Mouse (Mus musculus) layer of hippocampus, adult 8-10 months (tissue): ENCODE measurements around the gene Adra1b. TPM values are rescaled to one million over a fixed set of nuclear protein-coding genes. Genes with fewer than 3 reads are reported as not detected.

ENCODE experiments used
- DNase-seq, 2 experiments: peaks; one replicate each; pipeline ENCODE4 v3.0.0; 2022; ENCODE audit warnings: low spot score in 2 of 2
- total RNA-seq, 4 experiments: library from RNA; stranded (reverse); gene quantifications; 2 replicates each; pipeline ENCODE4 v1.2.4; 2022

Adra1b gene
- 1 to 10 TPM; 3.8 to 4.4 (median 3.9) TPM for total RNA-seq

DNA sequence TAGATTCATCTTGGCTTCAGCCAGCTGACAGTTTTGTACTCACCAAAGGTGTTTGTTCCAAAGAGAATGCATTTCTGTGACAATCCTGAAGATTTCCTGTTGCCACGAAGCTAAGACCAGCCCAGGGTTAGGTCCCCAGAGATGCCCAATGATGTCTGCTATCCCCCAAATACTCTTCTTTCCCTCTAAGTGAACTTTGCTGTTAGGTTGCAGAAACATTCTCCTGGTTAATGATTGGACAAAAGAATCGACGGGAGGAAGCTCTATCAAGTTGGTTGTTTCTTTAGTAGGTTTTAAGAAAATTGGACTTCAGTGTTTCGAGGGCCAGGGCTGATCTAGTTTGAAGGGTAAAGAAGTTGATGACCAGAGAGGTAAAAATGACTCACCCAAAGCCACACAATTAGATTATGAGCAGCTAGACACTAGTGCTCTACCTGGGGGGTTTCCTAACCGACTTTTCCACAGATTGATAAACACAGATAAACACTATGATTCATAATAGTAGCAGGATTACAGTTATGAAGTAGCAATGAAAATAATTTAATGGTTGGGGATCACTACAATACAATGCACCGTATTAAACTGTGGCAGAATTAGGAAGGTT lies at the start of gene Adra1b:
TSS of gene Adra1b (minus strand) at position 160 of the 604 bp plus-strand sequence.
- DNase-seq = no peak

DNA sequence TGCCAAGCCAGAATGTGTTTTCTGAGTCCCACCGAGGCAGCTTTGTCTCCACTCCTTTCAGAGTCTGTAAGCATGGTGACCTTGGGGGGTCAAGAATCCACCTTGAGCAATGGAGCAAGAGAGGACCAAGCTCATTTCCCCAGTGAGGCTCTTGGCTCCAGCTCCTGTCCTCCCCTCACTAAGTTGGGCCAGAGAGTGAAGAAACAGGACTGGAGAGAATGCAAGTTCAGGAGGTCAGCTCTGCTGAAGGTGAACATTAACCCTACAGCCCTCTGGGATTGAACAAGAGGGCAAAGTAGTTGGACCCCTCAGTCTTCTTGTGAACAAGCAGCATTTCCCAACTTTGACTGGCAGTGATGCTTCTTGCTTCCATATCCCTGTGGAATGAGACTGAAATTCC lies 49.3 kb upstream of the Adra1b start:
- no peak for DNase-seq

DNA sequence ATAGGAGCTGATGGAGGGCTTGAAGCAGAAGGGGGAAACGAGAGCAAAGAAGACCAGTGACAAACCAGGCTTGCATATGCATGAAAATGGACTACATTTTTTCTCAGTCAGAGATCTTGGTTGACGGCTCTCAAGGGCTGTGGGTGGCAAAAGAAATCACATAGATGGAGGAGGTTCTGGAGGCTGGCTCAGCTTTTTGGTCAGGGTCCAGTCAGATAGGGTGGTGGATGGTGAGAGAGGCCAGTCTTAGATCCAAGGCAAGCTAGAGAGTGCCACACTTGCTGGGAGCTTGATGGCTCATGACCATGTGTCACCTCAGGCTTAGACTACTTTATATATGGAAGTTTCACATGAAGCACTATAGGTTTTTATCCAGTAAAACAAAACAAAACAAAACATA lies 42.8 kb upstream of the Adra1b start:
- DNase-seq = no peak

DNA sequence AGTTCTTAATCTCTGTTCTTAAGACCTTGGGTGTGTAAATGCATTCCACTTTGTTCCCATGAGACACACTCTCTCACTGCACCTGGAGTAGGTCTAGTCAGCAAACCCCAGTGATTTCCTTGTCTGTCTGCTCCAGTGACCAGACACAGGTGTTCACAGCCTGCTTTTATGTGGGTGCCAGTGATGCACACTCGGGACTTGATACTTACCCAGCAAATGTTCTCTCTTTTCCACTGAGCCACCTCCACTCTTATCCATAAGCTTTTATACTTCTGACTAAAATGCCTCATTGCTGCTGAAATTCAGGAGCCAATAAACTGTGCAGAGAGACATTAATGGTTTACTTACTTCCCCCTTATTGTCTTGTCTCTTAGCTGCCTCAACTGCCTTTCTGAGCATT lies 42.2 kb upstream of the Adra1b start:
- no peak for DNase-seq

DNA sequence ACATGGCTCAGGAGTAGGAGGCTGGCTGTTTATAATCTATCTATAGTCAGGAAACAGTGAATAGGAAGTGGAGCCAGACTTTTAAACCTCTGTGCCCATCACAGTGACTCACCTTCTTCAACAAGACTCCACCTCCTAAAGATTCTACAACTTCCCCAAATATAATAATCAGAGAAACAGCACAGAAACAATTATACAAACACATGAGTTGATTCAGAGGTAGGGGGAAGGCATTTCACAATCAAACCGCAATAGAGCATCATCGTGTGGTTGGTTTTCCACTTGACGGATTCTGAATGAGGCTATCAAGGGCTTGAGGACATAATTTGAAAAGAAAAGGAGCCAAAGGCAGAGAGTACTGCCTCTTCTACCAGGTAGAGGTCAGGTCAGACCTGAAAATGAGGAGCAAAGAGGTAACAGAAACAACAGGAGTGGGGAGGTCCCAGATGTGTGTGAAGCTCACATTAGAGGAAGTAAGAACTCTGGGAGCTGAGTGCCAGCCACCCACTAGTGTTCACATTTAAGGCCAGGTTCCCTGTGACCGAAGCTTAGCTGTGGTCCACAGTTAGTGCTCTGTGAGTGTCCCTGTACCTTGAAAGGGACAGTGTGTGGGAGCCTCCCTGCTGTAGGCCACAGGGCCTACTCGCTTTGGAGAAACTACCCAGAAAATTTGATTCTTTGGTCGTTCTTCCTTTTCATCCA lies 39.6 kb upstream of the Adra1b start:
- no peak for DNase-seq

DNA sequence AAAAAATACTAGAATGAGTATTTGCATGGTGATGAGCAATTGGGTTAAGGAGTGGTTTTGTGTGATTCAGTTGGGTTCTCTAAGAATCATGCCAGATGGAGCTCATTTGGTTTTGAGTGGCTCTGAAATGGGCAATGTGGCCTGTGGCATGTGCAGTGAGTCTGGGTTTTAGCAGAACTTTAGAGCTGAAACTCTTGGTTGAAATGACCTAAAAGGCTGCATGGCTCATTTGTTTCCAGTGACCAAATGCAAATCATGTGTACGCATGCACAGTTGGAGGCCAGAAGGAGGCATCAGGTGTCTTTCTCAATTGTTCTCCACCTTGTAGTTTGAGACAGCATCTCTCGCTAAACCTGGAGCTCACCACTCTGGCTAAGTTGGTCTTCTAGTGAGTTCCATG lies 35.0 kb upstream of the Adra1b start:
- DNase-seq = no peak

DNA sequence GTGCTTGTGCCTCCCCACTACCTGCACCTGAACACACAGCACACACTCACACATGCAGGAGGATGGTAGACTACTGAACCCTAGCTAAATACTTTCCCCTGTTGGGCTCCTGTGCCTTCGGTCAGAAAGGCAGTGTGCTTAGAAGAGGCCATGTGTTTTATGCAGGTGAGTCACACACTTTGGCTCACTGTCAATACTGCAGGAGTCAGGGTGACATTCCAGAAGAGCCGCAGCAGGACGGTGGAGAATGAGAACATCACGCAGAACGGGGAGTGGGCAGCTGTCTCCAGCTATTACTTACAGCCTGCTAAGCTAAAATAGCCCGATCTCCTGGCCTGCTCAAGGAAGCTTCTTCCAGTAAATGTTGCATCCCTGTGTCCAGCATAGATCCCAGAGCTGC lies 32.5 kb upstream of the Adra1b start:
- no peak for DNase-seq

DNA sequence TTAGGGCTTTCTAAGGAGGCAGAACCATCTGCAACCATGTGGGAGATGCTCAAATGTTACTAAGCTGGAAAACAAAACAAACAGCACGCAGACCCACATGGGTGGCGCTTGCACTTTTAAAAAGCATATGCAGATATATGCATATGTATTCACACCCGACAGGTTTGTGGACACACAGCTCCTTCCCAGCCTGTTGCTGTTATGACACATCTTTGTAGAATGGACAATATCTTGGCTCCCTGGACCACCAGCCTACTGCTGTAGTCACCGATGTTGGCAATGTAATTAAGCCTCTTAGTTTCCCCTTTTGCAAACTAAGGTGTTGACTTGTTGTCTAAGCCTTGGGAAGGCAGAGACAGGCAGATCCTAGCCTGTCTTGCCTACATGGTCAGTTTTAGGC lies 32.0 kb upstream of the Adra1b start:
- DNase-seq = no peak

DNA sequence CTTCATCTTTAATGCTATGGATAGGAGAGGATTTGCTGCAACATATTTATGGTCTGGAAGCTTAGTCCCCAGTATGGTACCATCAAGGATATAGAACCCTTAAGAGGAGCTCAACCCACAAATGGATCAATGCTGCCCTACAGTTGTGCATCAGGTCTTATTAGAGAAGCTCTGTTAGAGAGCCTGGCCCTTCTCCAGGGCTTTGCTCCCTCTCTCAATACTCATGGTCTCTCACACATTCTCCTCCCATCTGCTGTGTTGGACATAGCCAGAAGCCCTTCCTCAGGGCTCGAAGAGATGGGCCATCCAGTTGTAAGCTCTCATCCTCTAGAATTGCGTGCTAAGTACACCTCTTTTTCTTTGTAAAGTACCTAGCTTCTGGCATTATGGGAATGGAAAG lies 29.2 kb upstream of the Adra1b start:
- DNase-seq = no peak

DNA sequence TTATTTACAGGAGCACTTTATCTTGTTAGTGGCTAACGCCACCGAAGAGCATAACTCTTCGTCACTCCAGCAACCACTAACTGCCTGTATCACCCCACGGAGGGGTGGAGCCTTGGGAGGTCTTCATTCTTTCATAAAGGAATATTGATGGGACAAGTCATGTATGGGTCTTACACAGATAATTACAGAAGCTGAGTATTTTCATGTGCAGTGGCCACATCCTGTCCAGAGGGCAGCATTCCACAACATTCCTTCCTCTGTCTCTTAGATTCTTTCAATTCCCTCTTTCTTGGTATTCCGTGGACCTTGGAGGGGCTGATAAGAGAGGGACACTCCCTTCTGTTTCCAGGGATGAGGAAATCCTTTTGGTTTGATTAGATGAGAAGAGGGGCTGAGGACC lies 28.7 kb upstream of the Adra1b start:
- no peak for DNase-seq

DNA sequence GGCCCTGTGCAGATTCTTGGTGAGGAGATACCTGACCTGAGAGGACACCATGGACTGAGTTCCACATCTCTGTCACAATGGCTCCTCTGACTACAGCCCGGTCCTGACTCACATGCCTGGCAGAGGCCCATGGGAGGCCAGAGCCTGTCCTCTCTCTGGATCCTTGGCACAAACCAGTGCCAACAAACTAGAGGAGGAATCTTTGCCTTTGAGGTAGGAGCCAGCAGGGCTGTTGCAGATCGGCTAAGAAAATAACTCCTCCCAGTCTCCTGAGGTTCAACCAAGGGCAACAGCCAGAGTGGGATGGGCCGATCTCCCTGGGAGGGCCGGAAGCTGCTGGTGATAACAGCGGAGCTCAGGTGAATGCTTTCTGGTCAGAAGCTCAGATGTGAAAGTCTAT lies 28.2 kb upstream of the Adra1b start:
- DNase-seq = no peak

DNA sequence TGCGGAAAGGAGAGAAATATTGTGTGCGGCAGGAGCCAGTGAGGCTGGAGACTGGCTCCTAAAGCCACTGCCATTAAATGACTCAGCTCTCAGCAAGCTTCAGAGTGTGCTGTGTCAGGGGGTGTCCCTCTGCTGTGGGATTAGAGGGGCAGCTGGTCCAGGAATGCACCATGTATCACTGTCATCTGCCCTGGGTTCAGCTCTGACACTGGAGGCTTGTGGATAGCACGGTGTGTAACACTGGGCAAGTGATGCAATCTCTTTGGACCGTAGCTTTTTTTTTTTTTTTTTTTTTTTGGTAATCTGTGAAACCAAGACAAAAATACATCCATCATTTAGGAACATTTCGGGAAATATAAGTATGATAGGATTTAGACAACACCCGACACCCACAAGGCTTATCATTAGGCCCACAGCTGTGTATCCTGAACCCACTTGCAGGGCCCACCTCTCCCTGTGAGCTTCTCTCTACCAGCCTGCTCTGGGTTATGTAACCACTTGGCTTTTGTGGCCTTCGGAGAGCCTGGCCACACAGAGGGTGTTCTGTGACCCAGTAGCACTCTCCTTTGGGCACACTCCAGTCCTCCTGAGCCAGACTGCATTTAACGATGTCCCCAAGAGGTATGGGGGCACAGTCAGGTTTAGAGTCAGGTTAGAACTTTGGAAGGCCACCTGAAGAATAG lies 26.3 kb upstream of the Adra1b start:
- no peak for DNase-seq

DNA sequence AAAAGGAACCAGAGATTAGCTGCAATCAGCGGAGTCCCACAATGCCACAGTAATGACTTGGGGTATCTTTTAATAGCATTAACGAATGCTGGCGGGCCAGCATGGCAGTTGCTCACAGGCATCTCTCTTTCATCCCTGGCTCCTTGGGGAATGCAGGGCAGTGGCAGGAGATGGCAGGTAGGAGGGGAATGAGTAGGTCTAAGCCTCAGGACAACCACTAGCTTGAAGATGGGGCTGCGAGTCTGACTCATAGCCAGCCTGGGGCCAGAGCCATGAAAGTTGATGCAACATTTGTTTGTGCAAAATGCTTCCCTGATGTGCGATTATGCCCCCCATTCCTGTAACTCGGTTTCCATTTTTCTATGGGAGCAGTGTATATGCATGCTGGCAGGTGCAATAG lies 25.2 kb upstream of the Adra1b start:
- DNase-seq = no peak

DNA sequence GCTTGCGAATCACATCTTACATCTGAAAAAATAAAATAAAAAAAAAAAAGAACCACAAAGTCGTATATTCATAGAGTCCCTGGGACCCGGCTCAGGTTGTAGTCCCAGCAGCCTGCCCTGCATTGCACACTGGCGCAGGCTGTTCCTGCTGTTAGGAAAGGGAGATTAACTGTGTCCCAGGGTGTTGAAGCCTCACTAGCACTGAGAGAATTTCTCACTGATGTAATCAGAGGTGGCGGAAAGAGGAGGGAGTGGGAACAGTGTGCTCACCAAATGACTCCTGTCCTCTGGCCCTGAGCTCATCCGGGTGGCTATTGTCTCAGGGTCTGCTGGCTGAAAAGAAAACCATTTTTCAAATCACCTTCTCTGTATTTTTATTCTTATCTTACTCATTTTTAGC lies 24.6 kb upstream of the Adra1b start:
- no peak for DNase-seq

DNA sequence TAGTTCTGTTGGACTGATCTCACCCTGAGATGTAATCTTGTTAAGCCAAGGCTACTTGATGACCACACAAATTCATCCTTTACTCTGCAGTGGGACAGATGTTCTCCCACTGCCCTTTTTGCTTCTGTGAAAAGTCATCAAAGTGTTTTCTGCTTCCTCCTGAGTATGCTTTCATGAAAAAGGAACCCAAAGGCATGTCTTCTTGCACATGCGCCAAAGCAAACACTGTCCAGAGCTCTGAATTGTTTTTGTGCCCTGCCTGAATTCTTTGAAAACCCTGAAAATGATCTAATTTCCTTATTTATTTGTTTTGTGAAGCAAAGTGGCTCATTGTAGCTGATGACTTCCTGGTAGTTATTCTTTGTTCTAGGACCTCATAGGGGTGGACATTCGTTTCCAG lies 20.7 kb upstream of the Adra1b start:
- DNase-seq = no peak

DNA sequence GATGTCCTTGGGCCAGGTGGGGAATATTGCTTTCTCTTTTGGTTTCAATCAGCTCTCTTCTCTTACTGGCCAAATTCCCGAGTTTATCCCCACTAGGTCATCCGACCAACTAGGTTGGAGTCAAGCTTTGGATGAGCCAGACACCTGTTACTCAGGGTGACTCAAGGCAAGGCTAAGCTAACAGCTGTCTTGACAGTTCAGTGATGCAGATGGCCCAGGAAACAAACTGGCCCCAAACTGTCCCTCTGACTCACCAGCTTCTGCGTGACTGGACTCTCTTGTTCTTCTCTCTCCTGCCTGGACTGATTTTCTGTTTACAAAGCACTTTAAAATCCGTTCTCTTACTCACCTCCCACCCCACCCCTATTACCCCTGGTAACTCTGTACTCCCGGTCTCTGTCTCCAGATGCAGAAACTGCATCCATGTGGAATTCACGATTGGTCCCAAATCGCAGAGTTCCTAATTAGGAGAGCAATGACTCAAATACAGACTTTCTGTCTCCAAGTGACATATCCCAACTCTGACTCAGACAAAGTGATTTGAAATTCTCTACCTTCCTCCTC lies 18.6 kb upstream of the Adra1b start:
- no peak for DNase-seq

DNA sequence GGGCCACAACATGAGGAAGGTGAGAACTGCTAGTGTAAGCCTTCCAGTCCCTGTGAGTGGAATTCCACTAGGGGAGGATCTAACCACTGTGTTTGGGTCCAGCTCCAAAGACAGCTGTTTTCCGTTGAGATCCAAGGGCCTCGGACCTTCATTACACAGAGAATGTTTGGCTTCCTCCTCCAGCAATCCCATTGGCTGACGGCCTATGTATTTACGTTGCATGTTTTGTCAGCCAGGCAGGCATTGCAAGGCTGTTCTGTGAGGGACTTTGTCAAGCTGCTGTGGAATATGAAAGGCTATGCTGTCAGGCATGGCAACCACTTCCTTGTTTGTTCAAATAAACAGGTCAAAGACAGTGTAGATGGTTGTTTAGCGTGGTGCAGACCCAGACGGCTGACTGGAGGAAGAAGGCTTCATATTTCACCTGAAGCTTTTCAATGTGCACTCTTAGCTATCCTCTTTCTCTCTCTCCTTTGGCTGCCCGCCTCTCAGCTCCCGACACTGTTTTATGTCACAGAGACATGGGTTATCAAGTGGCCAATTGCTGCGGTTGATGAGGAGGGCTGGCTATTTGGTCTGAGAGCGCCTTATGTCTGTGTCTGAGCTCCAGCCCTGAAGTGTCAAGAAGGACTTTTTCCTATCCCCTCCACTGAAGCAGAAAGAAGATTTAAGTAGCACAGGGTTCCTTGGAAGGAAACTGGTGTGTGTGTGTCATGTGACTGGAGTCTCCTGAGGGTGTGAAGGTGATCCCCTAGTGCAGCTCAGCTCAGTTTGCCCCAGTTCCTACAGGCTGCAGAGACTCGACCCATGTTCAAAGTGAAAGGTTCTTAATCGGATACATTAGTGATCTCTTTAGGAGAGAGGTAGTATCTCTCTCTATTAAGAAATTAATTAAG lies 13.8 kb upstream of the Adra1b start:
- DNase-seq = no peak

DNA sequence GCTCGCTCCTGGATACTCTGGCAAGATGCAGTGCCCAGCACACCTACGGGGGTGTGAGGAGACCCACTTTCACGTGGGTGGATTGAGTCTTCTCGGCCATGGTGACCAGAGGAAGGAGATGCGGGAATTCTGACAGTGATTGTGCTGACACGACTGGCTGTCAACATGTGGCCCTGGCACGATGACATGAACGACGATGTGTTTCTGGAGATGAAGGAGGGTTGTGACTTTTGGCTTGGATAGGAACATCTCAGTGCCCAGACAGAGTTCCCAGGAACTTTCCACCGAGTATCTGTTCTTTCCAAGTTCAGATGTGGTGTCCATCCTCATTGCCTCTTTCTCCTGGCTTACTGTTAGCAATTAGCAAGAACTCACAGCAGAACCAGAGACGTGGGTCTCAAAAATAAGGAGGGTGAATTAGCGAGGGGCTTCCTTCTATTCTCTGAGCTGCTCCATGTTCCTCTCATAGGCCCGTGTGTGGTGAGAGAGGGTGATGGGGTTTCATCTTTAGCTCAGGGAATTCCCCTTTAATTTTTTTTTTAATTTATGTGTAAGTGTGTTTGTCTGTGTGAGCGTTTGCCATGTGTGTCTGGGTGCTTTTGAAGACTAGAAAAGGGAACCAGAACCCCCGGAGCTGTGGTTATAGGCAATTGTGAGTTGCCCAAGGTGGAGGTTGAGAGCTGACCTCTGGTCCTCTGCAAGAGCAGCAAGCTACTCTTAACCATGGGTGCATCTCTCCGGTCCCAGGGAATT lies 11.3 kb upstream of the Adra1b start:
- DNase-seq = no peak

DNA sequence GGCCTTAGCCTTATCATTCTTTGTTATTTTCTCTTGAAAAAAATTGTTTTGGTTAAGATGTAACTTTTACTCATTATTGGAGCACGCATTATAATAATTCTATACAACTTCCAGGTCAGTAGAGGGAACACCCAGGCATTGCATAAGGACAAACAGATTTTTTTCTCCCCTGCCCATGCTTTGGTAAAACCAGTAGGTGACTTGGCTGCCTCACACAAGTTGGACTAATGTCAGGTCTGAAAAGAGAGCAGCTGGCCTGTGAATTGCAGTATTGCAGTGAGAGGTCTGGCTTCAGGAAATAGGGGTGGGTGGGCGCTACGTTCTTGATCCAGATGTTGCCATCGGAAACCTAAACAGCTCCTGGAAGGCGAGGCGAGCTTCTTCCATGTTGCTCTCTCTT lies 10.6 kb upstream of the Adra1b start:
- no peak for DNase-seq

DNA sequence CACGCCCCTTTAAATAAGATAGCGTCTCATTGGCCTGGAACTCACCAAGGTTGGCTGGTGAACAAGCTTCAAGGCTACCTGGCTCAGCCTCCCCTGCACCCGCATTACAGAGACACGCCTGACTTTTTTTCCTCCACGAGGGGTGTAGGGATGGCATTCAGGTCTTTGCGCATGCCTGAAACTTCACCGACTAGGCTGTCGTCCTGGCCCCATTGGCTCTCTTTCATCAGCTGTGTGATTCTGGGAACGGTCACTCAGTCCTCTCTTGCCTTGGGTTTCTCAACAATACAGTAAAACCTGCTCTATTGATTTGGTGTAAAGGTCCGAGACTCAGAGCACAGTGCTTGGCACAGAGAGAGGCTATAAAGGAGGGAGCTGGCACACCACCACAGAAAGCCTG lies 2.3 kb upstream of the Adra1b start:
- DNase-seq = no peak

DNA sequence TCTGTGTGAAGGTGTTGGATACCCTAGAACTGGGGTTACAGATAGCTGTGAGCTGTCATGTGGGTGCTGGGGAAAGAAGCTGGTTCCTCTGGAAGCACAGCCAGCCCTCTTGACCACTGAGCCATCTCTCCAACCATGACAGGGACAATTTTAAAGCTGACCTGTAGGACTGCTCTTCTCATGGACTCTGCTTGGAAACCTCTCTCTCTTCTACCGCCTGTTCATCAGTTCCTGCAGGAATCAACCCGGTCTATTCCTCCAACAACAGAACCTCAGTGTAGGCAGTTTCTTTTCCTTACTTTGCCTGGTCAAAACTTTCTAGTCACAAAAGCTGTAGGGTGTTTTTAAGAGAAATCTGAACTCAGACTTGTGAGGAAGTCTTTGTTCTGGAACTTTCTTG lies 1.3 kb downstream of the Adra1b start:
- DNase-seq = no peak
